Mouse (Mus musculus) adrenal gland, adult 2 months (tissue): ENCODE measurements around the gene Ndufaf3. TPM values are rescaled to one million over a fixed set of nuclear protein-coding genes. Genes with fewer than 3 reads are reported as not detected.
"Not testable (repeated sequence)": the region's sequence is repeated elsewhere in the genome, so short reads cannot be mapped to it uniquely, and the experiment has no call there.

Source experiments
- DNase-seq: peaks from one replicate; pipeline ENCODE4 v3.0.0; 2021
- long read RNA-seq: library from polyadenylated mRNA; stranded (forward); transcript quantifications from one replicate; pipeline ENCODE4 v2.0.0, GENCODE M21; 2021
- polyA plus RNA-seq: library from polyadenylated mRNA; depleted of rRNA; stranded (reverse); fragments of >200 nt; gene quantifications from 2 replicates; pipeline ENCODE4 v1.2.3, GENCODE M21; 2012; rRNA removed
- total RNA-seq, 2 experiments: library from RNA; stranded (reverse); gene quantifications; 2 replicates each; pipeline ENCODE4 v1.2.3; 2021

Gene Ndufaf3
- total RNA-seq (10 to 100 TPM; 60.7 to 68.7 TPM), polyA plus RNA-seq (76.7 and 98.4 TPM in 2 replicates)
- long read RNA-seq, transcript Ndufaf3-201 (5 exons, 1,487 nt): major isoform, 37 of 43 reads
- long read RNA-seq, partial matches to known transcripts: 2 of 43 reads
- long read RNA-seq, other reads (novel, unspliced or antisense): 4 of 43 reads

DNA sequence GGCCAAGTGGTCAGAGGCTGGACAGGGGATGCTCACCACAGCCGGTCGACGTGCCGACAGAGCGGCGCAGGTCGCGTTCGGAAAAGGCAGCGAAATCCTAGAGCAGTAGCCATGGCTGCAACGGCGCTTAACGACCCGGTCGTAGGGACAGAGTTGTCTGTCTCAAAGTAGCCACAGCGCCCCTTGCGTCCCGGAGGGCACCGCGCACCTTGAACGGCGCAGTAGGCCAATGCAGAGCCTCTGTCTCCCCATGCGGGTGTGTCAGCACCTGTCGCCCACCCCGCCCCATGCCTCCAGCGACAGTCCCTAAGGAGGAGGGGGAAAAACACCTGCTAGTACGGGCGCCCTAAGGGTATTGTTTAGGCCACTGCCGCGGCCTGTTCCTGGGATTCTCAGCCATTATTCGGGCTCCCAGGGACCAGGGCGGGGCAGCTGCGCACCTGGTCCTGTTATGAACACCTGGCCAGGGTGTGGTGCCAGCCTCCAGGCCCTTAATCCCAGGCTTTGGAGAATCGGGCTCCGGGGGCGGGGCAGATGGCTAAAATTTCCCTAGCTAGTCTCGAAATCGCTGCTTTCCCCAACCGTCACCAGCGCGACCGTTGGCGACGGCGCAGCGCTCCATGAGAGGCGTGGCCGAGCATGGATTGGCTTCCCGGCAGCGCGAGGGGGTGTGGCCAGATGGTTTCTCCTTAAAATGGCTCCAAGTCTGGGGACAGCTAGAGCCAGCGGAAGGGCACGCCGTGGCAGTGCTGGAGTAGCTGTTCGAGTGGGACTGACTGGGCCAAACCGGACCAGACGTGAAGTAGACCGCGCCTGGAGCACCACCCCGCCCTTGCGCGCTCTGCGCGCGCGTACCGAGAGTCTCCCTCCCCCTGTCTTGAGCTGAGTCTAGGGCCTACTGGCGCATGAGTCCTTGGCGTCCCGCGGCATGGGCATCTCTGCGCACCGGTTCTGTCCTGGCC, at the start of gene Ndufaf3:
TSS of gene Ndufaf3 (minus strand) at position 620 of the 962 bp plus-strand sequence.
- DNase-seq: peak; percentile 98

DNA sequence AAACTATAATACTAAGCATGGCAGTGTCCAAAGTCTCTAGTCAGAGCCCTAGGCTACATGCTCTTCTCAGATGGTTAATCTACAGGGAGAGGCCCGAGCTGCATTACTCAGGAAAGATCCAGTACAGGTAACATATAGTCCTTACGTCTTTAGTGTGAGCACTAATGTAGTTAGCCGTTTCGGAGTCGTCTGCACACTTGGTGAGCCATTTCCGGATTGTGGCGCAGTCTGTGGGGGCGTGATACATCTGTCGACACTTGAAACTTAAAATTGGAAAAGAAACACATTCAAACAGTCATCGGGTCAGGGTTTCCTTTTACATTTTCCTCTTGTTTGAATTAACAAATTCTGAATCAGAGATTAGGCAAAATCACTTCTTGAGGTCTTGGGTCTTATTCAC, 44.3 kb upstream of the Ndufaf3 start:
- DNase-seq: no peak

DNA sequence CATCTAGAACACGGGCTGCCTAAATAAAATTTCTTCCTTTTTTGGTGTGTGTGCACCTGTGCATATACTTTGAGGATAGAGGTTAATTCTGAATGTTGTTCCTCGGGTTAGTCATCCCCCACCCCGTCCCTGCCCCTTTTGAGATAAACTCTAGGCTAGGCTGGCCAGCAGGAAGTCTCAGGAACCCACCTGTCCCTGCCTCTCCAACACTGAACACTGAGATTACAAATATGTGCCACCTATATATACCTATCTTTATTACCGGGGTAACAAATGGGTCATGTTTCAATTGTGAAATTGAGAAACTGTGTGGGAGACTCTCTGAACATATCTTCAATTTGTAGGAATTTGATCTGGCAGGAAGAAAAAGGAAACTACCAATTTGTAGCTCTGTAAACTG, 41.7 kb upstream of the Ndufaf3 start:
- no peak for DNase-seq

DNA sequence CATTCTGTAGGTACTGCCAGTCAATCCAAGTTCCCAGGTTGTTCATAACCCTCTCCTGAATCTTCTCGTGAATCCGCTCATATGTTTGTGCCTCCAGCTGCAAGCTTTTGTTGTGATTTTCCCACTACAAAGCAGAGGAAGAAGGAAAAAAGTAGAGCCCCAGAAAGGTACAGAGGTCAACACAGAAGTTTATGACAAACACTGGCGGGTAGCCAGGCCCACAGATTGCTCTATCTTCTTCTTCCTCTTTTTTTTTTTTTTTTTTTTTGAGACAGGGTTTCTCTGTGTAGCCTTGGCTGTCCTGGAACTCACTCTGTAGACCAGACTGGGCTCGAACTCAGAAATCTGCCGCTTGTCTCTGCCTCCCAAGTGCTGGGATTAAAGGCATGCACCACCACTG, 40.7 kb upstream of the Ndufaf3 start:
- DNase-seq: not testable (repeated sequence)

DNA sequence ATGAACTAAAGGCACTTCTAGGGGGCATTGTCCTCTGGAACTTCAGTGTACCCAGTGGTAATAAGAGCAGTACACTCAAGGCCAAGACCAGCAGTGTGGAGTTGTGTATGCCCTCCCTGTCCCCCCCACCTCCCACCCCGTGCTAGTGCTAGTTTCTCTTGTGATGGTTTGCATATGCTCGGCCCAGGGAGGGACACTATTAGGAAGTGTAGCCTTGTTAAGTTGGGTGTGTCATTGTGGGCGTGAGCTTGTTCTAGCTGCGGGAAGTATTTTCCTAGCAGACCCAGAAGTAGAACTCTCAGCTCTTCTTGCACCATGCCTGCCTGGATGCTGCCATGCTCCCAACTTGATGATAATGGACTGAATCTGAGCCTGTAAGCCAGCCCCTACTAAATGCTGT, 34.8 kb upstream of the Ndufaf3 start:
- DNase-seq: no peak

DNA sequence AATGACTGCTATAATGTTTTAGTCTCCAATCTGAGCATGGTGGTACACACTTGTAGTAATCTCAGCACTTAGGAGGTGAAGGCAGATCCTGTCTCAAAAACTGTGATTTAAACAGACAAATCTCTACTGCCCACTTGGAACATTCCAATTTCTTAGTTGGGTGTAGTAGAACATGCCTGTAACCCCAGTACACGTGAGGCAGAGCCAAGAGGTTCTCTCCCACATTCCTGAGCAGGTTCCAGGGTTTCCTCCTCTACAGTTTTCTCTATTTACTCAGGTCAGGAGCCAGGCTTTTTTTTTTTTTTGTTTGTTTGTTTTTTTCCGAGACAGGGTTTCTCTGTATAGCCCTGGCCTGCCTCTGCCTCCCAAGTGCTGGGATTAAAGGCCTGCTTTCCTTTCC, 32.8 kb upstream of the Ndufaf3 start:
- DNase-seq: no peak

DNA sequence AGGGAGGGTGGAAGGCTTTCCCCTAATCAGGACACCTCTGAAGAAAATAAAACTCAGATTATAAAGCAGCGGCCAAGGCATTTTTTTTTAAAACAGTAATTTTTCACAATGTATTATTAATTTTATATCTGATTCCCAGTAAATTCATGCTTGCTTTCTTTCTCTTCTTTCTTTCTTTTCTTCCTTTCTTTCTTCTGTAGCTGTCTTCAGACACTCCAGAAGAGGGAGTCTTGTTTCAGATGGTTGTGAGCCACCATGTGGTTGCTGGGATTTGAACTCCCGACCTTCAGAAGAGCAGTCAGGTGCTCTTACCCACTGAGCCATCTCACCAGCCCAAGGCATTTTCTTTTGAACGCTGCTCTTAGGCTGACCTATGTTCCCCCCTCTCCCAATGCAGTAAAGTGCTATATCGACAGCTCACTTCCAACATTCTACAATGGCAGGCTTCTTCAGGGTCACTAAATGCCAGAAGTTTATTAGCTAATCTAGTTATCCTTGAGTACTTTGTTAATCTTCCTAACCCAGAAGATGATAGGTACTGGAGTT, 31.9 kb upstream of the Ndufaf3 start:
- no peak for DNase-seq

DNA sequence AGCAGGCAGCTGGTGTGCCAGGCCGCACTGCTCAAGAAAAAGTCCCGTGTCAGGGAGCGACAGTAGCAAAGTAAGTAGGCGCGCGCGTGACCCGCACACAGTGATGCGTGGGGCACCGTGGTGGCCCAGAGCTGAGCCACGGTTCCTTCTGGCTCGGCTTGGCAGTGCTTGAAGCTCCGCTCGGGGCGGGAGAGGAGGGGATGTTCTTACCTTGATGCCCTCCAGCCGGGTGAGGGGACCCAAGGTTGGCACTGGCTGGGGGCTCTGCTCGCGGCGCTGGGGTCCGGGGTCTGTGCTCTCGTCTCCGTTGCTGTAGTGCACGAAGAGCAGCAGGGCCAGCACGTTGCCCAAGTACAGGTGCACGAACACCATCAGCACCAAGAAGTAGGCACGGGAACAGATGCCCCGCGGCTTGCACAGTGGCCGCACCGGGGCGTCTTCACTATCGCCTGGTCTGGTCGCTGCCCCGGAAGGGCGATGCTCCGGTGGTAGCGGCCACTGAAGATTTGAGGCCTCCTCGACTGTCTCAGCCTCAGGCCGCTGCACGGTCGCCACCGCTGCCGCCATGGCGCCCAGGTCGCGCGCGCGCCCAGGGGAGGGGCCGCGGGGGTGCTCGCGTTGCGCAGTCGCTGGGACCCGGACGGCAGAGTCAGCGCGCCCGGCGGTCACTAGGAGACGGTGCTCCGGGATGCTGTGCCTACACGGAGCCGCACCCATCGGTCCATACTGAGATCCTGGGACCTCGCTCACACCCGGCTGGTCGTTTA, 29.9 kb upstream of the Ndufaf3 start, which contains the start of gene P4htm:
TSS of gene P4htm (minus strand) at position 670 of the 767 bp plus-strand sequence.
- peak; percentile 83 for DNase-seq

DNA sequence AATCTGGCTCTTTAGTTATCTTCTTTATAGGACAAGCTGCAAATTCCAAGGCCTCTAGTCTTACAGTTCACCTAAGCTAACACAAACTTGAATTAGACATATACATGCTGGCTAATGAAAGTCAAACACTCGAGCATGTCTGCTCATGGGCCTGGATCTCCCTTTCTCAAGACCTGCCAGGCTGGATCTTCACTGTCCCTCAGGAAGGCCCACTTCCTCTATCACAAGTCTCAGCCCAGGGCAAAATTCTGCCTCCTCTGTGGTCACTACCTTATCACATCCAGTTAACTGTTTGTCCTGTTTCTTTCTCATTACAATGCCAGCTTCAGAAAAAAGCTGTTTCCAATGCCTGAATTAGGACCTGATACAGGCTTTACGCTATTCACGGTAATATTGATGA, 27.1 kb upstream of the Ndufaf3 start:
- DNase-seq: no peak

DNA sequence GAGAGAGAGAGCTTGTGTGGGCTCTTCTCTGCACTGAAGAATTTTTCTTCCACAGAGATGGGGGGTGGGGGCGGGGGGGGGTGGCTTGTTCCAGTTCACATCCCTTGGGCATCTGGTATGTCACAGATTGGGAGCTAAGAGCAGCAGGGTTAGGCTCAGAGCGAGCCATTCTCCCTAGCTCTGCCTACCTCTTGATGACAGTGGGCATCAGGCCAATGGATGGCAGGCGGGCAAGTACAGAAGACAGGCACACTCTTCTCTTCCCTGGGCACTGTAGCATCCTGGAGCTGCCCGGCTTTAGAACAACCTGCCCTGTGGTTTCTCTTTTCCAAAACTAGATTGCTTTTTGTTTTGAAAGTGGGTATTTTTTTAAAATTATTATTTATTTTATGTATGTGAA, 24.2 kb upstream of the Ndufaf3 start:
- no peak for DNase-seq

DNA sequence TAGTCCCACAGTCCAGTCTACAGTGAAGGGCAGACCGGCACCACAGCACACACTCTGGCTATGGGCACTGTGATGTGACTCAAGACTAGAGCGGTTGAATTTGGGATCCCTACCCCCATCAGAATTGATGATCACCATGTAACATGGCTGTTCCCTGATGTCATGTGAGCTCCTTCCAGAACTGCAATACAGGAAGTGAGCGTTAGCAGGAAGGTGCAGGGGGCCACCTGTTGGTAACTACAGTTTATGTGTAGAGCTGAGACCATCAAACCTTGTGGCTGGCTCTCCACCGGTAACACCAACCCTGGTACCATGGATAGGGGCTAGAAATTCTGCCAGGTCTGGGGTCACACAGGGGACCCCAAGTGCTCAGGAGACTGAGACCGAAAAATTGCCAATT, 22.0 kb upstream of the Ndufaf3 start:
- no peak for DNase-seq

DNA sequence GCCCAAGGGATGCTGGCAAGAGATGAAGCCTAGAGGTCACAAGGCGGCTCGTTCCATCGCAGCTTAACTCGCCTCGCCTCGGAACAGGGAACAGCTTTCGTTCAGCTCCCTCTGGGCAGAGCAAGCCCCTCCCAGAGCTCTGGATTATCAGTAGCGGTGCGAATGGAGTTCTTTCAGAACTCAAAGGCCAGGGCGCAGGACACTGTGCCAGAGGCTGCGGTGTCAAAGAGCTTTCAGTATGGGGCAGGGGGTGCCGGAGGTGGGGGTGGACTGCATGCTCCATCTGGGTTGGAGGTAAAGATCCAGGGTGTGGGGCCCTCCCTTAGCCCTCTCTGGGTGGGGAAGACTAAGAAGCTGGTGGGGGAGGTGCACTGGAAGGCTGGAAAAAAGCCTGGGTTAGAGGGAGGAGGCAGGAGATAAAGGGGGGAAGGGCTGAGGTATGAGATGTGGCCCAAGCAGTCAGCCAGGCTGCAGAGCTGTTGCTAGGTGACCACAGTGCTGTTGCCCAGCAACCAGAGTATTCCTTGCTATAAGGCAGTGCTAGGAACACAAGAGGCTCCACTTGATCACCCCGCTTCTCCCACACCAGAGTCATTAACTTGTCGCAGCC, 20.4 kb upstream of the Ndufaf3 start:
- peak; percentile 70 for DNase-seq

DNA sequence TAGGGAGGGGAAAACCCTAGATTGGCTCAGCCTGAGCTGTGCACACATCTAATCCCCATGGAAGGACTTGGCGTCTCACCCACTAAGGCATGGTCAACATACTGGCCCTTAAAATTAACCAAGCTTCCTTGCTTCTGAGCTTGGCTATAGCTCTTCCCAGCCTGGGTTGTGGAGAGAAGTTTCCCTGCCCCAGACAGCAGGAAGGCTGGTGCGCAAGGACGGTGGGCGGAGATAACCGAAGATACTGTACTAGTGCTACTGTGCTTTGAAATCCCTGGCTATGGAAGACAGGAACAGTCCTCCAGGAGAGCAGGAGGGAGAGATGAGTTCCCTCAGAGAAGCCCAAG, 12.1 kb upstream of the Ndufaf3 start:
- DNase-seq: peak; percentile 73

DNA sequence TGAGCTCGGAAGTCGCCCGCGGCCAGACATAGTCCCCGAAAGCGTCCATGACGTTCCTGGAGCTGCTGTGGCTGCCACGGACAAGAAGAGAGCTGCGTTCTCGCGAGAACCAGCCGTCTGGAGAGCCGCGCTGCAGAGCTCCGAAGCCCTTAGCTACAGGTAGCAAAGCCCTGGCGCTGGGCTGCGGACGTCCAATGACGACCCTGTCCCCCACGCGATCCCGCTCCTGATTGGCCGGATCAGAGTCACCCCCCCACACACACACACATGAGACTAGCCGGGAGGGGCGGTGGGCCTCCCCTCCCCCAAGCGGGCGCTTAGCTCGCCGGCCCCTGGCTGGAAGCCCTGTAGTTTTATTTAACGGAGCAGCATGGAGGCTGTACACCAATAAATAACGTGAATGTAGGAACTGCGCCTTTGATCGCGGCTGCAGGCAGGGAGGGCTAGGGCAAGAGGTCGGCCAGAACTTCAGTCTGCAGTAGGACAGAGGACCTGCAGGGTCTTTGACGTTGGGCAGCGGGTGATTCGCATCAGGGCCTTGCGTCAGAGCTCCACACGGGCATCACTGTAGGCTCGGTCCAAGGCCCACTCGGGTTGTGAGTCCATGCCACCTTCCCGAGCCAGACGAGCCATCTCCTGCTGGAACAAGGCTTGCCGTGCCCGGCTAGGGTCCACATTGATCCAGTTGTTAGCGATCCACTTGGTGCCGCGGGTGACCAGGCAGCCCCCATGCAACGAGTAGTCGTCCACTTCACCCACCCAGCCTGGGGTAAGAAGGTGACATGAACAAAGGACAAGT, 11.5 kb upstream of the Ndufaf3 start, which contains the start of gene Wdr6:
TSS of gene Wdr6 (minus strand) at position 195 of the 799 bp plus-strand sequence.
- peak; percentile 95 for DNase-seq

DNA sequence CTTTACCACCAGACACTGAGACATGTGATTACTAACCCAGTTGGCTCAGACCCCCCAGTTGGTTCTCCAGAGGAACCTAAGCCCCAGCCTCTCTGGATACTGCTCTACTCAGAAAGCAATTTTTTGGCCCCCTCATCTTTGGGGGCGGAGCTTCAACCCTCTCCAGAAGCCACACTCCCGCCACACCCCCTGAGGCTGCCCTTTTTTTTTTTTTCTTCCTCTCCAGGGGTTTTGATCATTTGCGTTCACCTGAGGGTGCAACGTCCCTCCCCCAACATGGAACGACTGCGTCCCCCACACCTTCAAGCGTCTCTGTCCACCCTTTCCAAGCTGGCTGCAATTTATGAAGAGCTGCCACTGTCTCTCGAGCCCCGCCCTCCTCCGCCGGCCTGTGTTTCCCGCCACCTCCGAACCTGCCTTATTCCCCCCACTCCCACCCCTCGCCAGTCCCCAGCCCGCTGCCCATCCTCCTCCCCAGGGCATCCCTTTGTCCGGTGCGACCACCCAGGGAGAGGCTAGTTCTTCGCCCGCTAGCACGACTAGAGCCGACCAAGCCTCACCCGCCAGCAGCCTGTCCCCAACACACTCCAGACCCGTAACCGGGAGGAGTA, 10.8 kb upstream of the Ndufaf3 start:
- peak; percentile 72 for DNase-seq

DNA sequence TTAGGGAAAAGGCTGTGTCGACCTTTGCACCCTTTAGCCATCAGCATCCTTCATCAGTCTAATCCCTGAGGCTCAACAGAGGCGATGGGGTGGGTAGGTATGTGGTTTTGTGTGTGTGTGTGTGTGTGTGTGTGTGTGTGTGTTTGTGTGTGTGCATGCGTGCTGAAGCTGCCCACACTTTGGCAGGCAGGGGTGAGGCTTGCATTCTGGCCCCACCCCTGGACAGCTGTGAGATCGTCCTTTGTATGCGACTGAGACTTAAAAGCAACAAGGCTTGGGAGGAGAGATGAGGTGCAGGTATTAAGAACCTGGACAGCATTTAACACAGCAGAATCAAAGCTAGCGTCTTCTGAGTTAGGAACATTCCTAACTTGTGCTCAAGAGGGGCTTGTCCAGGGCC, 9.8 kb upstream of the Ndufaf3 start:
- DNase-seq: no peak

DNA sequence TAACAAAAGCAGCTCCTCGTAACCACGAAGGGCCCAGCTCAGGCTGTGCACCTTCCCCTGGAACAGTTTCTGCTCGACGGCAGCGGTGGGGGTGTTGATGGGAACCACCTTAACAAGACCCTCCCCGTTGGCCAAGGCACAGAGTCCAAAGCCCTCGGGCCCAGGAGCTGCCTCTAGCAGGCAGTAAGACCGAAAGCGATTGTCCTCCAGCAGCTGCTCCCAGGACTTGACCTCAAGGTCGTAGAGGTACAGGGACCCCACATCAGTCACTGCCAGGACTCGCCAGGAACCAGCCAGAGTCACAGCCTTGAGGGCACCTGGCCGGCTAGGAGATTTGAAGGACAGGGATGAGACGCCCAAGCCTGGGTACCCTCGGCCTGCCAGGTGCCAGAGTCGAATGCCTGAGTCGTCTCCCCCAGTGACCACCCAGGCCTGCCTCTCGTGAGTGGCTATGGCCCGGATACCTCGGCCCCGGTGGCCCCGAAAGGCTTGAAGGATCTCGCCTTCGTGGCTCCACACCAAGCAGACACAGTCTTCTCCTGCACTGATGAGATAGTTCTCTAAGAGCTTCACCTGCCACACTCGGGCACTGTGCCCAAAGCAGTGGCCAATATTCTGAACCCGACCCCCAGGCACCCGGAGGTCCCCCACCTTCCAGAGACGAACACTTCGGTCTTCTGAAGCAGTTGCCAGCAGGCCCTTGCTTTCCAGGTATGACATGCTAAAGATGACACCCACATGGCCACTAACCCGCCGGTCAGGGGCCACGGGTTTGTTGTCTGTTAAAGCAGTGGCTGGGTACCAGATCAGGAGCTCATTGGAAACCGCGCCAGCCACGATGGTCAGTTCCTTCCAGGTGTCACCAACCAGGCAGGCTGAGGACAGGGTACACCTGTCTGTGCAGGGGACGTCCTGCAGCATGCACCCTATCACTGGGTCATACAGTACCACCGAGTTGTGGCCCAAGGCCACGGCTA, 8.4 kb upstream of the Ndufaf3 start:
- DNase-seq: no peak

DNA sequence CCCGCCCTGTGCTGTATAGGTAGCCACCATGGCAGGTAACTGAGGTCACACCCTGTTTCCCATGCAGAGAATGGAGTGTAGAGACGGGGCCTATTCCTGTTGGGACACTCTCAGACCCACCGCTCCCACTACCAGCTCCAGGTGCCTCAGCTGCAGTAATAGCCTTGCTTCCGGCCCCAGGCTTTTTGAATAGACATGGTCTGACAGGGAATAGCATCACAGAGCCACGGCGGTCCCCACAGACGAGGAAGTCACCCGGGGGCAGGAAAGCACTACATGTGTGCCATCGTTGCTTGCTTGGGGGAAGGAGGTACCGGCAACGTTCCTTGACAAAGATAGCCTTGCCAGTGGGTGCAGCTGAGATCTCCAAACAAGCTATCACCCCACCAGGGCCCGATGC, 7.7 kb upstream of the Ndufaf3 start:
- DNase-seq: no peak
